Mouse (Mus musculus) ES-Bruce4 (cell line): Measurements from ENCODE around the gene Tm6sf2. TPM values are rescaled to one million over a fixed set of nuclear protein-coding genes. Genes with fewer than 3 reads are reported as not detected.
A peak's percentile ranks its signal among the peaks of the same experiment; 100 is the strongest.

ENCODE experiments used
- H3K27ac ChIP-seq: 2 replicates; pipeline ENCODE4 v1.5.1; 2012; ENCODE audit warnings: low read length, inconsistent platforms; ENCODE audit not compliant: insufficient read depth
- H3K27me3 ChIP-seq: 2 replicates; pipeline ENCODE4 v1.6.1; 2012; ENCODE audit warnings: mild to moderate bottlenecking, low read length, inconsistent platforms; ENCODE audit not compliant: control insufficient read depth, poor library complexity, insufficient read depth, severe bottlenecking
- H3K36me3 ChIP-seq: 2 replicates; pipeline ENCODE4 v1.6.1; 2012; ENCODE audit warnings: inconsistent platforms, mild to moderate bottlenecking, low read length, moderate library complexity; ENCODE audit not compliant: control insufficient read depth, poor library complexity, insufficient read depth, severe bottlenecking
- H3K4me1 ChIP-seq: one replicate; pipeline ENCODE4 v1.8.1; 2011; ENCODE audit warnings: low read length; ENCODE audit not compliant: control insufficient read depth, insufficient read depth
- H3K4me3 ChIP-seq: 2 replicates; pipeline ENCODE4 v1.5.1; 2011; ENCODE audit warnings: low read depth, mild to moderate bottlenecking, low read length
- H3K9ac ChIP-seq: 2 replicates; pipeline ENCODE4 v1.6.1; 2012; ENCODE audit warnings: low read depth, mild to moderate bottlenecking, inconsistent platforms; ENCODE audit not compliant: poor library complexity, severe bottlenecking
- H3K9me3 ChIP-seq: replicated peaks from 2 replicates; pipeline ENCODE4 v1.6.1; 2012; ENCODE audit warnings: mild to moderate bottlenecking, low read length, inconsistent platforms; ENCODE audit not compliant: control insufficient read depth, poor library complexity, insufficient read depth, severe bottlenecking
- CTCF ChIP-seq: IDR thresholded peaks from one replicate; pipeline ENCODE4 v1.8.1; 2011; ENCODE audit warnings: low read depth, low read length
- EP300 ChIP-seq: IDR thresholded peaks from 2 replicates; pipeline ENCODE4 v1.6.1; 2011; ENCODE audit warnings: low read depth, low read length; ENCODE audit not compliant: insufficient read depth
- POLR2A ChIP-seq: IDR thresholded peaks from one replicate; pipeline ENCODE4 v1.8.1; 2011; ENCODE audit warnings: low read length; ENCODE audit not compliant: insufficient read depth
- polyA plus RNA-seq: library from polyadenylated mRNA; stranded (reverse); fragments of >200 nt; gene quantifications from 2 replicates; pipeline ENCODE4 v1.2.4, GENCODE M21; 2011; ENCODE audit warnings: low read depth; ENCODE audit not compliant: missing spikeins, insufficient read depth, insufficient read length

Gene Tm6sf2
- polyA plus RNA-seq, 1 experiment = 0.99 TPM

GRCm38 (mm10) chr8:70104506-70104905 lies 31.8 kb downstream of the Tm6sf2 start:
- Histone ChIP-seq H3K4me1 (peaks cover 2% of the 10 kb centered on the region), H3K27ac (no peak overlapping the region), H3K9ac (no peak overlapping the region), H3K27me3 (no peaks in the 10 kb centered on the region), H3K4me3 (no peak overlapping the region), H3K36me3 (no peaks in the 10 kb centered on the region), H3K9me3 (no peaks in the 10 kb centered on the region)
- TF ChIP-seq POLR2A = no peak
- peak; percentile 95 for TF ChIP-seq CTCF
- peak; percentile 63; the same call in 1 of the 2 replicates for TF ChIP-seq EP300

- Histone ChIP-seq H3K4me3 (no peak overlapping the region), H3K4me1 (peaks cover 2% of the 10 kb centered on the region), H3K27me3 (no peaks in the 10 kb centered on the region), H3K36me3 (no peaks in the 10 kb centered on the region), H3K9me3 (no peaks in the 10 kb centered on the region), H3K9ac (no peak overlapping the region), H3K27ac (no peak overlapping the region)
- TF ChIP-seq CTCF = no peak
- no peak for TF ChIP-seq EP300
- no peak for TF ChIP-seq POLR2A
These were observed 32.2 kb downstream of the Tm6sf2 start for GRCm38 (mm10) chr8:70104922-70105321.

- H3K4me1 ChIP-seq = no peaks in the 10 kb centered on the region
- TF ChIP-seq EP300 (peak; percentile 50; the same call in 1 of the 2 replicates), POLR2A (no peak), CTCF (no peak)
- no peak overlapping the region for H3K4me3 ChIP-seq
- H3K9me3 ChIP-seq = no peaks in the 10 kb centered on the region
- H3K36me3 ChIP-seq = no peaks in the 10 kb centered on the region
- H3K27ac ChIP-seq = no peak overlapping the region
- H3K9ac ChIP-seq = no peak overlapping the region
- 0 out of 2 replicates have a peak, but pooled peaks cover 3% of the 10 kb centered on the region for H3K27me3 ChIP-seq
These were observed 37.7 kb downstream of the Tm6sf2 start for GRCm38 (mm10) chr8:70110451-70110850.

DNA sequence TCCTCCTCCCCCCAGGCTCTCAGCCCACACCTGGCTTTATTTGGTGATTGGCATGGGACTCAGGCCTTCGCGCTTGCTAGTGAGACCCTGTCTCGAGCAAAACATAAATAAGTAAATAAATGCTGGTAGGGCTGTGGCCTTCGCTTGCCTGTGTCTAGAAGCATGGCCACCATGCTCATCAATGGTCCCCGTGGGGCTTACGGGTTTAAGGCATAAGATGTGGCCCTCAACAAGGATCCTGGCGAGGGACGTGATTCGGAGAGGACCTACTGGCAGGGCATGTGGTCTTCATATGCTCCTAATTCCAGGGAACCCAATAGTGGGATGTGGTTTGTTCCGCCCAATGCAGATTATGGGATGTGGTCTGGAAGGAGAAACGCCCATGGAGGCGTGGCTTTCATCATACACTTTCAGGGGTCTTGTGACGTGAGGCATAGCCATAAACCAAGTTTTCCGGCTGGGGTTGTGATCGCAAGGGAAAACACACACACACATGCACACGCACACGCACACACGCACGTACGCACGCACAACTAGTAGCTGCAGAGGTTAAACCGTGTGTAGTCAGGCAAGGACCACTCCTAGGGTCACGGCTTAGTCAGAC lies 38.6 kb downstream of the Tm6sf2 start:
- H3K27me3 ChIP-seq = 0 out of 2 replicates have a peak, but pooled peaks cover 3% of the 10 kb centered on the region
- peak overlapping the region; percentile 18 for H3K4me3 ChIP-seq
- no peaks in the 10 kb centered on the region for H3K9me3 ChIP-seq
- H3K4me1 ChIP-seq = no peaks in the 10 kb centered on the region
- no peak overlapping the region for H3K27ac ChIP-seq
- H3K36me3 ChIP-seq = no peaks in the 10 kb centered on the region
- H3K9ac ChIP-seq = no peak overlapping the region
- no peak for TF ChIP-seq POLR2A
- no peak for TF ChIP-seq CTCF
- TF ChIP-seq EP300 = no peak

GRCm38 (mm10) chr8:70112401-70113016 lies 39.8 kb downstream of the Tm6sf2 start:
- no peak for TF ChIP-seq POLR2A
- TF ChIP-seq EP300 = no peak
- no peak for TF ChIP-seq CTCF
- Histone ChIP-seq H3K9me3 (no peaks in the 10 kb centered on the region), H3K27ac (no peak overlapping the region), H3K4me1 (no peaks in the 10 kb centered on the region), H3K9ac (no peak overlapping the region), H3K27me3 (0 out of 2 replicates have a peak, but pooled peaks cover 3% of the 10 kb centered on the region), H3K4me3 (peak overlapping the region; percentile 18), H3K36me3 (no peaks in the 10 kb centered on the region)

- Histone ChIP-seq H3K4me3 (no peak overlapping the region), H3K27ac (no peak overlapping the region), H3K9ac (no peak overlapping the region), H3K9me3 (no peaks in the 10 kb centered on the region), H3K36me3 (no peaks in the 10 kb centered on the region), H3K27me3 (peaks cover 6% of the 10 kb centered on the region; the same call in 1 of the 2 replicates), H3K4me1 (no peaks in the 10 kb centered on the region)
- no peak for TF ChIP-seq CTCF
These were observed 41.8 kb downstream of the Tm6sf2 start for GRCm38 (mm10) chr8:70114488-70114887.
